Mouse (Mus musculus) ES-E14 (cell line): ENCODE measurements around the gene Taf15. TPM values are rescaled to one million over a fixed set of nuclear protein-coding genes. Genes with fewer than 3 reads are reported as not detected.

Experiments used
- DNase-seq: peaks from one replicate; pipeline ENCODE4 v3.0.0-alpha.2; 2013; ENCODE audit warnings: low read depth, low spot score
- H3K27ac ChIP-seq: 2 replicates; pipeline ENCODE4 v1.5.1; 2012; ENCODE audit warnings: low read depth, mild to moderate bottlenecking, low read length, moderate library complexity, mixed read lengths; ENCODE audit not compliant: poor library complexity, insufficient read depth, severe bottlenecking
- H3K36me3 ChIP-seq: 2 replicates; pipeline ENCODE4 v1.6.1; 2012; ENCODE audit warnings: mild to moderate bottlenecking, low read length, moderate library complexity, mixed read lengths; ENCODE audit not compliant: control insufficient read depth, poor library complexity, insufficient read depth, severe bottlenecking
- H3K4me1 ChIP-seq, 2 experiments: fragments of 150-350 bp in 1 of 2; sonication (generic) in 1 of 2; 2 replicates each; pipeline ENCODE4 v1.6.1; 2012; ENCODE audit warnings: low read length in 2 of 2, mild to moderate bottlenecking in 1 of 2, mixed read lengths in 1 of 2; ENCODE audit not compliant: control insufficient read depth in 2 of 2, insufficient read depth in 2 of 2, poor library complexity in 1 of 2
- H3K4me3 ChIP-seq, 2 experiments: fragments of 150-350 bp in 1 of 2; sonication (generic) in 1 of 2; 2 replicates each; pipeline ENCODE4 v1.5.1; 2012; ENCODE audit warnings: low read length in 2 of 2, low read depth in 1 of 2, mild to moderate bottlenecking in 1 of 2, mixed read lengths in 1 of 2; ENCODE audit not compliant: insufficient read depth in 1 of 2, poor library complexity in 1 of 2, severe bottlenecking in 1 of 2
- H3K9ac ChIP-seq: 2 replicates; pipeline ENCODE4 v1.6.1; 2012; ENCODE audit warnings: low read depth, mild to moderate bottlenecking, low read length, mixed read lengths; ENCODE audit not compliant: poor library complexity, insufficient read depth, severe bottlenecking
- H3K9me3 ChIP-seq: fragments of 150-350 bp; sonication (generic); 2 replicates; pipeline ENCODE4 v1.6.1; 2012; ENCODE audit warnings: low read depth, mild to moderate bottlenecking, low read length; ENCODE audit not compliant: control insufficient read depth, insufficient read depth
- CHD2 ChIP-seq: IDR thresholded peaks from 2 replicates; pipeline ENCODE4 v1.6.1; 2014; ENCODE audit warnings: mild to moderate bottlenecking, low read depth, low read length, inconsistent platforms
- HCFC1 ChIP-seq: IDR thresholded peaks from 2 replicates; pipeline ENCODE4 v1.6.1; 2012; ENCODE audit warnings: low read length, inconsistent platforms, borderline replicate concordance; ENCODE audit not compliant: insufficient read depth
- MAFK ChIP-seq: IDR thresholded peaks from 2 replicates; pipeline ENCODE4 v1.6.1; 2014; ENCODE audit warnings: mild to moderate bottlenecking, low read depth, low read length, inconsistent platforms; ENCODE audit not compliant: insufficient read depth
- ZC3H11A ChIP-seq: IDR thresholded peaks from 2 replicates; pipeline ENCODE4 v1.6.1; 2012; ENCODE audit warnings: low read depth, mild to moderate bottlenecking, inconsistent platforms, low read length, borderline replicate concordance
- ZNF384 ChIP-seq: IDR thresholded peaks from 2 replicates; pipeline ENCODE4 v1.6.1; 2012; ENCODE audit warnings: low read depth, low read length, inconsistent platforms
- in situ Hi-C, 2 experiments: fragments of 600-800 bp; cut with MboI; formaldehyde crosslinking; loops; one replicate each; pipeline ENCODE4 v1.15.1; 2025; ENCODE audit warnings: low sequenced_read_pairs in 2 of 2, inconsistent platforms in 1 of 2; ENCODE audit not compliant: unreplicated experiment in 2 of 2
- total RNA-seq: library from RNA; depleted of rRNA; stranded (reverse); fragments of 300-350 nt; gene quantifications from 2 replicates; pipeline ENCODE4 v1.2.3, GENCODE M21; 2012; rRNA removed

The Taf15 gene
- total RNA-seq = 33.8 and 53.8 TPM in 2 replicates

DNA sequence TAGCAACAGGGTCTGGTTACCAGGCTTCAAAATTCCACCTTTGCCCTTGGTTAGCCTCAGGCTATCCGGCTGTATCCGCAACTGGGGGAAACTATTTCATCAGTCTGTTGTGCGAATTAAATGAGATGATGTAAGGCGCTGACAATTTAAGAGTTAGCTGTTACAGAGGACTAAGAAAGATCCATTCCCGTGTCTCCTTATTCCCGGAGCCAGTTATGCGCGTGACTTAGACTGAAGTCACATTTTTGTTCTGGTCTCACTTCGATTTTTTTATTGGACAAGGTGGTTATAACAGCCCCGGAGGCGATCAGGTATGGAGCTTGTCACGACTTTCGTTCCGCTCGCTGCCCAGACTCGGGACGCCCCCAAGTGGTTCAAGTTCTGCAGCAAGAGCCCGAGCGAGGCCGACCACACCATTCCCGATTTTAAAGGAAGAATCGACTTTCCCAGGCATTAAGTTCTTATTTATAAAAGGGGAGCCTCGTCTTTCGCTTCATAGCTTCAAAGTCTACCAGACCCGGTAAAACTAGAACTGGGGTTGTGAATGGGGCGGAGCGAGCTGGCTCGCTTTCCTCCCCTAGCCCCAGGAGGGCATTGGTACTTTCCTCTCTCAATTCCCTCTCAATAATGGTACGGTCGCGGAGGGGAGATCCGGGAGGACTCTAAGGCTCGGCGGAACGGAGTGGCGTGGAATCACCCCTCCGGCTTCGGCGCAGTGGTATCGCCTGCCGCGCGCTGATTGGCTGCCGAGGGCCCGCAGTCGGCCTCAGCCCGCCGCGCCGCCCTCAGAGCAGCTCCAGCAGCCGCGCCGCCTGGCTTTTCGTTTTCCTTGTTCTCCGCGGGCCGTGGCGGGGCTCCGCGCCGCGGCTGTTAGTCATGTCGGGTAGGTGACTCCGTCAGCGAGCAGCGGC, at the start of gene Taf15:
Gene Taf15 (plus strand): TSS at position 763 of the 911 bp plus-strand sequence.
- Histone ChIP-seq H3K4me3 (peak within 1 kb of the TSS; percentile 93 to 94), H3K4me1 (no peaks in the 10 kb centered on the region), H3K36me3 (peaks cover 4% of the 10 kb centered on the region), H3K27ac (peak within 1 kb of the TSS; percentile 81), H3K9me3 (peaks cover 14% of the 10 kb centered on the region), H3K9ac (peak within 1 kb of the TSS; percentile 98)
- TF ChIP-seq ZNF384 = no peak
- peak; percentile 53; the same call in 1 of the 2 replicates for TF ChIP-seq HCFC1
- peak; percentile 99 for DNase-seq
- in situ Hi-C loops = no loop called here

DNA sequence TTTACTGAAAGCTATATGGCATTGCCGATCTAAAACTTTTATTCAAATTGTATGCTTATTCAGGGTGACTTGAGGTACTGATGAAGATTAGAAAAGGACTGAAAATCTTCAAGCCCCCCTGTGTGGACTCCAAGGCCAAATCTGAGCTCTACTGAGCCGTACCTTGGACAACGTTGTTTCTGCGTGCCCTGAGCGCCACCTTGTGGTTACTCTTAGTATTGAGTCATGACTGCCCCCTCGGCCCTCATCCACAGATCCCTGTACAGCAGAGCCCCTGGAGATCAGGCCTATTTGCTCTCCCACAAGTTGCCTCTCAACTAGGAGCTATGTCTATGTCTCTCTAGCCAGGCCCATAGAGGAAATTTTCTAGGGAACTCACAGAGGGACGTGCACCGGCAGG, 48.2 kb upstream of the Taf15 start:
- Histone ChIP-seq H3K4me3 (no peak overlapping the region), H3K4me1 (peaks cover 0 to 7% of the 10 kb centered on the region in 2 experiments; a peak in 1 of 4 replicates), H3K9me3 (no peaks in the 10 kb centered on the region), H3K9ac (no peak overlapping the region), H3K36me3 (no peaks in the 10 kb centered on the region), H3K27ac (no peak overlapping the region)
- peak; percentile 62 for DNase-seq
- TF ChIP-seq HCFC1 (no peak), ZNF384 (no peak), ZC3H11A (peak; percentile 66), CHD2 (no peak)
- in situ Hi-C loops = loop anchor here (5.0 to 25.0 kb wide), 3 partner anchors 97 to 362 kb away; partner anchors contain the start of gene Slfn2 (in 1 of the 2)

DNA sequence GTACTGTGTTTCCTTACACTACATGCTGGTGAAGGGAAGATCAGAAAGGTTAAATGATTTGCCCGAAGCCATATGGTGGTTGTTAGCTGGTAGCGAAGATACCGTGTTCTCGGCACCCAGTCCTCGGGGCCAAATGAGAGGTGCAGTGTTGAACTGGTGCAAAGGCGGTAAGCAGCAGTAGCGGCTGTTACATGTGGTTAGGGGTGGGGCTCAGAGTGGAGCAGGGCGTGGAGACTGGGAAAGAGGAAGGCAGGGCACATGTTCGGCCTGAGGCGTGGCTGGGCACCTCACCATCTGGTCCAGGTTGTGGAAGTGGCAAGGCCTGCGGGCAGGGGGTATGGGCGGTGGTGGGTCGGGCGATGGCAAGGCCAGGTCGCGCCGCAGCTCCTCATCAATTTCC, 45.9 kb upstream of the Taf15 start:
- peak overlapping the region; percentile 62 for H3K9ac ChIP-seq
- H3K27ac ChIP-seq = no peak overlapping the region; the same call in 1 of the 2 replicates
- peak overlapping the region; percentile 55 to 69 for H3K4me3 ChIP-seq
- DNase-seq = no peak
- no peak for TF ChIP-seq ZC3H11A
- no peak for TF ChIP-seq MAFK
- no peak for TF ChIP-seq ZNF384
- TF ChIP-seq HCFC1 = no peak
- TF ChIP-seq CHD2 = no peak
- H3K9me3 ChIP-seq = no peaks in the 10 kb centered on the region
- H3K4me1 ChIP-seq = peaks cover 0 to 5% of the 10 kb centered on the region in 2 experiments; a peak in 1 of 4 replicates
- no peaks in the 10 kb centered on the region for H3K36me3 ChIP-seq
- in situ Hi-C loops = loop anchor here in 1 of 2 experiments (10.0 kb wide), 1 partner anchor 102 kb away; no protein-coding TSS in a partner anchor

DNA sequence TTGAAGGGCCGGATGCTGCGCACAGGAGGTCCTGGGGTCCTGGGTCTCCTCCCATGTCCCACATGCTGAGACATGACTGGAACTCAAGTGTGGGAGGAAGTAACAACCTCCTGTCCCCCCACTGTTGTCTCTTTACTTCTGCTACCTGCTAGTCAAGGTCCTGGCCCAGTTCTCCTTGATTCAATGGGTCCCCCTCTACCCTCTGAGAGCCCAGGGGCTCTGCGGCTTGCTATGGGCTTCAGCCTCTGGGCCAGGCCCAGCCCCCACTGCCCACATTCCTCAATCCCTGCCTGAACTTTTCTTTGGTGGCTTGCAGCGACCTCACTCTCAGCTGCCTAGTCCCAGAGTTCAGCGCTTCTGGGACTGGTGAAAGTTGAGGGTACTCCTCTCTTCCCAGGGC, 43.5 kb upstream of the Taf15 start, which contains the start of gene Gas2l2:
Gene Gas2l2 (minus strand): TSS at position 101 of the 400 bp plus-strand sequence.
- Histone ChIP-seq H3K4me1 (peaks cover 0 to 5% of the 10 kb centered on the region in 2 experiments; a peak in 1 of 4 replicates), H3K4me3 (peak within 1 kb of the TSS in 1 of 2 experiments; percentile 36; a peak in 1 of 4 replicates), H3K9ac (no peak within 1 kb of the TSS; the same call in 1 of the 2 replicates), H3K36me3 (no peaks in the 10 kb centered on the region), H3K27ac (no peak within 1 kb of the TSS), H3K9me3 (no peaks in the 10 kb centered on the region)
- DNase-seq = no peak
- TF ChIP-seq CHD2 = no peak
- TF ChIP-seq MAFK = no peak
- no peak for TF ChIP-seq ZC3H11A
- TF ChIP-seq HCFC1 = no peak
- no peak for TF ChIP-seq ZNF384
- in situ Hi-C loops = loop anchor here in 1 of 2 experiments (10.0 kb wide), 1 partner anchor 105 kb away; no protein-coding TSS in a partner anchor
